Mouse (Mus musculus): ENCODE data around the gene Dapk2.
A peak's percentile ranks its signal among the peaks of the same experiment; 100 is the strongest.

Dapk2 gene

GRCm38 (mm10) chr9:66231820-66232479 is 73.9 kb downstream of the Dapk2 start:
- DNase-seq (ENCODE audit: low spot score): no peak

GRCm38 (mm10) chr9:66236615-66237014 is 78.6 kb downstream of the Dapk2 start:
- DNase-seq (ENCODE audit: low spot score): no peak

GRCm38 (mm10) chr9:66237742-66238141 is 79.7 kb downstream of the Dapk2 start:
- no peak for DNase-seq (ENCODE audit: low spot score)

GRCm38 (mm10) chr9:66239173-66239572 is 81.2 kb downstream of the Dapk2 start:
- no peak for DNase-seq (ENCODE audit: low spot score)

- no peak for DNase-seq (ENCODE audit: low spot score)
These were observed 81.7 kb downstream of the Dapk2 start for GRCm38 (mm10) chr9:66239691-66240090.

GRCm38 (mm10) chr9:66240493-66240892 is 82.5 kb downstream of the Dapk2 start:
- no peak for DNase-seq (ENCODE audit: low spot score)

- peak; percentile 20 for DNase-seq (ENCODE audit: low spot score)
These were observed 83.0 kb downstream of the Dapk2 start for GRCm38 (mm10) chr9:66240991-66241390.

GRCm38 (mm10) chr9:66241722-66242121 is 83.7 kb downstream of the Dapk2 start:
- no peak for DNase-seq (ENCODE audit: low spot score)

GRCm38 (mm10) chr9:66243240-66243639 is 85.2 kb downstream of the Dapk2 start:
- no peak for DNase-seq (ENCODE audit: low spot score)

- no peak for DNase-seq (ENCODE audit: low spot score)
These were observed 86.1 kb downstream of the Dapk2 start for GRCm38 (mm10) chr9:66244079-66244478.

GRCm38 (mm10) chr9:66245707-66246106 is 87.7 kb downstream of the Dapk2 start:
- DNase-seq (ENCODE audit: low spot score): no peak

GRCm38 (mm10) chr9:66249281-66249680 is 91.3 kb downstream of the Dapk2 start:
- no peak for DNase-seq (ENCODE audit: low spot score)

GRCm38 (mm10) chr9:66251159-66251691 is 93.2 kb downstream of the Dapk2 start:
- DNase-seq (ENCODE audit: low spot score): no peak

GRCm38 (mm10) chr9:66261741-66262140 is 103.7 kb downstream of the Dapk2 start:
- DNase-seq (ENCODE audit: low spot score): no peak

GRCm38 (mm10) chr9:66263701-66264100 is 105.7 kb downstream of the Dapk2 start:
- DNase-seq (ENCODE audit: low spot score): no peak

GRCm38 (mm10) chr9:66265645-66266044 is 107.6 kb downstream of the Dapk2 start:
- no peak for DNase-seq (ENCODE audit: low spot score)

GRCm38 (mm10) chr9:66266237-66267170 is 108.5 kb downstream of the Dapk2 start:
- no peak for DNase-seq (ENCODE audit: low spot score)

- no peak for DNase-seq (ENCODE audit: low spot score)
These were observed 110.8 kb downstream of the Dapk2 start for GRCm38 (mm10) chr9:66268804-66269203.

- DNase-seq (ENCODE audit: low spot score): no peak
These were observed 112.0 kb downstream of the Dapk2 start for GRCm38 (mm10) chr9:66270038-66270437.

GRCm38 (mm10) chr9:66271726-66272125 is 113.7 kb downstream of the Dapk2 start:
- DNase-seq (ENCODE audit: low spot score): no peak

GRCm38 (mm10) chr9:66273632-66274031 is 115.6 kb downstream of the Dapk2 start:
- DNase-seq (ENCODE audit: low spot score): no peak

GRCm38 (mm10) chr9:66274657-66275056 is 116.6 kb downstream of the Dapk2 start:
- DNase-seq (ENCODE audit: low spot score): no peak

All from MN1 (cell line).